Mouse (Mus musculus): Measurements from ENCODE around the gene Glis3. TPM values are rescaled to one million over a fixed set of nuclear protein-coding genes. Genes with fewer than 3 reads are reported as not detected.

Gene Glis3
- polyA plus RNA-seq, 1 experiment from 2014 or later = 1.2 TPM

DNA sequence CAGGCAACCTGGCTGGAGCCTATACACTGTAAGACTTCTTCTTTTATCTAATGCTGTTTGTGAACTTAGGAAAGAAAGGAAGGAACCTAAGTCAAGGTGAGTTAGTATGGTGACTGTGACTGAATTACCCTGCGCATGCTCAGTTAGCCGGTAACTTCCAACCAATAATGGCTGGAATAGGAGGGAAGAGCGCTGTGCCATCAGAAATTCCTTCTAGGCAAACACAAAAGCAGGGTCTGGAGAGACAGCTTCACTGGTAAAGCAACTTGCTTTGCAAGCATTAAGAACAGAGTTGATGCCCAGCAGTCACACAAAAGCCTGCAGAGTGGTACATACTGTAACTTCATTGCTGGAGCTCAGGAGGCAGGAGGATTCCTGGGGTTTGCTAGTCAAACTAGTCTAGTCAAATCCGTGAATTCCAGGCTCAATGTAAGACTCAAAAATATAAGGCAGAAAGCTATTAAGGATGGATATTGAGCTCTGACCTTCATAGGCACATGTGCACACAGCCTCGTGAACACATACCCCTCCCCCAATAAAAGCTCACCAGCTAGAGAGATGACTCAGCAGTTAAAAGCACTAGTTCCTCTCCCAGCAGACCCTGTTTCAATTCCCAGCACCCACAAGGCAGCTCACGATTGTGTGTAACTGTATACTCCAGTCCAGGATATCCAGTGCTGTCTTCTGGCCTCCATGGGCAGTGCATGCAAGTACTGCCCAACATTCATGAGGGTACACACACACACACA is 124.5 kb downstream of the Glis3 start:
- no peak for ATAC-seq (replicated peaks)
- H3K9me3 ChIP-seq = no peaks in the 10 kb centered on the region
- no peak overlapping the region for H3K9ac ChIP-seq (replicated peaks)
- H3K36me3 ChIP-seq = no peaks in the 10 kb centered on the region
- no peak overlapping the region for H3K4me2 ChIP-seq (replicated peaks)
- H3K4me1 ChIP-seq = no peaks in the 10 kb centered on the region
- 84% methylated on average over 6 of the region's 6 CpGs for WGBS
- no peaks in the 10 kb centered on the region for H3K27me3 ChIP-seq
- no peak overlapping the region for H3K4me3 ChIP-seq
- H3K27ac ChIP-seq (replicated peaks) = no peak overlapping the region

DNA sequence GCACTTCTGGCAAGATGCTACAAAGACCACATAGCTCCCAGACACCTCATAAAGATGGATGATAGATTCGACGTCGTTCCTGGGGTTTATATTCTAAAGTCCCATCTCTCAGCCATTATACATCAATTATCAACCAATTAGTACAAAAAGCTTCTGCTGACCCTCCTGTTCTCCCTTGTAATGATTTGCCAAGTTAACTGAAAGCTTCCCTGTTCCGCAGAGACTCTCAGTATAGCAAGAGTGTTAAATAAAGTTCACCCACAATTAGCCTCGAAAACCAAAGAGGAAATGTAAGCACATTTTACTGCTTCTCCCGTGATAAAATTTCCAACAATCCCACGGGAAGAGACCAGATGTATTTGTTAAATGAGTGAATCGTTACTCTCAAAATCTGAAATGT is 129.3 kb downstream of the Glis3 start:
- no peak overlapping the region for H3K4me2 ChIP-seq (replicated peaks)
- H3K27me3 ChIP-seq = no peaks in the 10 kb centered on the region
- no peaks in the 10 kb centered on the region for H3K9me3 ChIP-seq
- H3K27ac ChIP-seq (replicated peaks) = no peak overlapping the region
- no peaks in the 10 kb centered on the region for H3K4me1 ChIP-seq
- ATAC-seq (replicated peaks) = no peak
- H3K36me3 ChIP-seq = no peaks in the 10 kb centered on the region
- H3K9ac ChIP-seq (replicated peaks) = no peak overlapping the region
- H3K4me3 ChIP-seq = no peak overlapping the region
- WGBS = 75% methylated on average over 8 of the region's 8 CpGs

DNA sequence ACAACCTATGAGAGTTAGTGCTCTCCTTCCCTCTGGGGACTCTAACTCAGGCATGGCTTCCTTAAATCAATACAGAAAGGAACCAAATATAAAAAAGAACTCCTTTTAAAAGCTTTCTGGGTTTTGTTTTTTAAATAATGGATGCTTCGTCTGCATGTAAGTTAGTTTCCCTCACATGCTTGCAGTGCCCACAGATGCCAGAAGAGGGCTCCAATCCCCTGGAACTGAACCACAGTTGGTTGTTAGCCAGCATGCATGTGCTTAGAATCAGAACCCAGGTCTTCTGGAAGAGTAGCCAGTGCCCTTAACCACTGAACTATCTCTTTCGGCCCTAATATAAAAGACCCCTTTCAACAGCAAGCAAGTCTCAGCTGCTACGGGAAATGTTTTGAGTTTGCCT is 132.9 kb downstream of the Glis3 start:
- 93% methylated on average over 3 of the region's 3 CpGs for WGBS

DNA sequence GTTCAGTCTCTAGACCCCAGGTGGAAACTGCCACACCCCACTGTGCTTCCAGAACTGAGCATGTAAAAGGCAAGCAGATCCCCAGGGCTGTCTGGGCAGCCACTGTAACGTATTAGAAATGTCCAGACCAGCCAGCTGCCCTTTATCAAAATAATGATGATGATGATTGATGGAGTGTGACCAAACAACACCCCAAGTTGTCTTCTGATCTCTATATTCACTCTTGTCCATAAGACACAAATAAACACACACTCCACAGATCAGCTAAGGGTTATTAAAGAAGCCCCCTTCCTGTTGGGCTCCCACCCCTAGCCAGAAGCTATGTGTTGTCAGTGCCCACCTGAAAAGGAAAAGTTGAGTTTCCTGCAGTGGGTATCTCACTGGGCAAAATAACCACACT is 134.4 kb downstream of the Glis3 start:
- no peak overlapping the region for H3K27ac ChIP-seq (replicated peaks)
- H3K4me1 ChIP-seq = no peaks in the 10 kb centered on the region
- no peak overlapping the region for H3K4me3 ChIP-seq
- ATAC-seq (replicated peaks) = no peak
- H3K4me2 ChIP-seq (replicated peaks) = no peak overlapping the region
- H3K9me3 ChIP-seq = no peaks in the 10 kb centered on the region
- 75% methylated on average over 1 of the region's 1 CpGs for WGBS
- no peaks in the 10 kb centered on the region for H3K27me3 ChIP-seq
- H3K9ac ChIP-seq (replicated peaks) = no peak overlapping the region
- no peaks in the 10 kb centered on the region for H3K36me3 ChIP-seq

More for the DNA sequence above, 132.9 kb downstream of the Glis3 start:
- Histone ChIP-seq H3K4me3 (no peak overlapping the region), H3K27me3 (no peaks in the 10 kb centered on the region), H3K9me3 (no peaks in the 10 kb centered on the region), H3K9ac (replicated peaks) (no peak overlapping the region), H3K4me1 (no peaks in the 10 kb centered on the region), H3K36me3 (no peaks in the 10 kb centered on the region), H3K4me2 (replicated peaks) (no peak overlapping the region), H3K27ac (replicated peaks) (no peak overlapping the region)
- ATAC-seq (replicated peaks) = no peak

DNA sequence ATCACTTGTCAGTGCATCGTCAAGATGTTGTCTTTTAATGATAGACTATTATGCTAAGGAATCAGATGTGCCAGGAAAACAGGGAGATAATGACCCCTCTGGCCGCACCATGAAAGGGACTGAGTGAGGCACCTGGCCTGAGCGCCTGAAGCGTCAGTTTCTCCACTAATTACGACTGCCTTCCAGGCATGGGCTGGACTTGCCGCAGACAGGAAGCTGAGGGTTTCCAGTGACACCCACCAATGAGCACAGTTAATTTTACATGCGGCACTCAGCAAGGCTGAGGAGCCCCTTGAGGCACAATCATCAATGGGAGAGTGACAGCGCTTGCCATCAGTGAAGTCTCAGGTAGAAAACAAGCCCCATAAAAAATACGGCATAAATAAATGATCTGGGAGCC is 141.1 kb downstream of the Glis3 start:
- 46% methylated on average over 9 of the region's 9 CpGs for WGBS
- no peaks in the 10 kb centered on the region for H3K9me3 ChIP-seq
- no peaks in the 10 kb centered on the region for H3K36me3 ChIP-seq
- ATAC-seq (replicated peaks) = no peak
- no peak overlapping the region for H3K9ac ChIP-seq (replicated peaks)
- H3K27ac ChIP-seq (replicated peaks) = no peak overlapping the region
- no peak overlapping the region for H3K4me2 ChIP-seq (replicated peaks)
- H3K27me3 ChIP-seq = no peaks in the 10 kb centered on the region
- H3K4me3 ChIP-seq = no peak overlapping the region
- no peaks in the 10 kb centered on the region for H3K4me1 ChIP-seq

DNA sequence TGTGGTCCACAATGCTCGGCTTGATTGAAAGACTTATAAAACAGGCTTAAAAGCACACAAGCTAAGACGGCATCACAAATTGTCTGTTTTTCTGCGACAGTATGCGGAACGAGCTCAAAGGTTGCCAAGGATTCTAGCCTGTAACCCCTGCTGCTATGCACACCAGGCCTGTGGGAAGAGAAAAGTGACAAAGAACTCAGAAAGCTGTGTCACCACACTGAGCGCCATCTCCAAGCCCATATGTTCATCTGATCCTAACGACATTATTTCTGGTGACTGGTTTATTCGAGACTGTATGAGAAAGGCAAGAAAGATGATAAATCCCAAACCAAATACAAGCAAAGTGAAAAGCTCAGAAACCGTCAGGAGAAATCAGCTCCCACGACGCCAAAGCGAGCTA is 144.9 kb downstream of the Glis3 start:
- H3K4me1 ChIP-seq = no peaks in the 10 kb centered on the region
- H3K9me3 ChIP-seq = no peaks in the 10 kb centered on the region
- H3K9ac ChIP-seq (replicated peaks) = no peak overlapping the region
- no peaks in the 10 kb centered on the region for H3K27me3 ChIP-seq
- no peak overlapping the region for H3K27ac ChIP-seq (replicated peaks)
- H3K4me2 ChIP-seq (replicated peaks) = no peak overlapping the region
- H3K36me3 ChIP-seq = no peaks in the 10 kb centered on the region
- no peak for ATAC-seq (replicated peaks)
- WGBS = 62% methylated on average over 12 of the region's 12 CpGs
- no peak overlapping the region for H3K4me3 ChIP-seq

DNA sequence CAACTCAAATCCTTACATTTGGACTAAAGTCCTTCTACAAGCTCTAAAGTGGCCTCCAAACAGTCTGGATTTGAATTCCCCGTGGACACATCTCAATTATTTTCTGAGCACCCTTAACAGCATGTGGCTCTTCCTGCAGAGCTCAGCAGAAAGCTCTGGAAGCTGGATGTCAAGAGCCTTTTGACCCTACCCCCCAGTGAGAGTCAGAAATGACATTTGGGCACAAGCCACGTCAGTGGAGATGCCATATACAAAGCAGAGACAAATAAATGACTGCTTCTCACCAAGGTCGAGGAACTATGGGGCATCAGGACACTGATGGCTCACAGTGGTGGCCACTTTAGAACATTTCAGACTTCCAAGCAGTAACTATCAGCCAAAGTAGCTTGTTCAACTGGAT is 146.3 kb downstream of the Glis3 start:
- no peaks in the 10 kb centered on the region for H3K27me3 ChIP-seq
- H3K4me1 ChIP-seq = no peaks in the 10 kb centered on the region
- H3K27ac ChIP-seq (replicated peaks) = no peak overlapping the region
- no peaks in the 10 kb centered on the region for H3K36me3 ChIP-seq
- ATAC-seq (replicated peaks) = no peak
- H3K4me3 ChIP-seq = no peak overlapping the region
- H3K9ac ChIP-seq (replicated peaks) = no peak overlapping the region
- no peak overlapping the region for H3K4me2 ChIP-seq (replicated peaks)
- H3K9me3 ChIP-seq = no peaks in the 10 kb centered on the region
- 80% methylated on average over 3 of the region's 3 CpGs for WGBS

DNA sequence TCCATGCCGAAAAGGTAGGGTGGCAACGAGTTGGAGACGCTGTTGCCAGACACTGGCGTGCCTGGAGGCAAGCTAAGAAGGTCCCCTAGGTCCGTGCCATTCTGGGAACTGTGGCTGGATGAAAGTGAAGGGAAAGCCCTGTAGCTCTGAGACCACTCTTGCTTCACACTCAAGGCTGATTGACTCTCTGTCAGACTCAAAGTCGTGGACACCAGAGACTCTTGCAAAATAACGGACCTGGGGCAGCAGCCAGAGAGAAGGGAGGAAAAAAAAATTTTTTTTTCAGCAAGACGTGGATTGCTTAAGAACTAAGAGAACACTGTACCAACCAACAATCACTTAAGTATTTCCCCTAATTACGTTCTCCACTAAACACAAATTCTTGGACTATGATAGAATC is 148.1 kb downstream of the Glis3 start:
- H3K27ac ChIP-seq (replicated peaks) = no peak overlapping the region
- H3K9me3 ChIP-seq = no peaks in the 10 kb centered on the region
- no peaks in the 10 kb centered on the region for H3K4me1 ChIP-seq
- ATAC-seq (replicated peaks) = no peak
- no peak overlapping the region for H3K9ac ChIP-seq (replicated peaks)
- no peaks in the 10 kb centered on the region for H3K36me3 ChIP-seq
- H3K4me2 ChIP-seq (replicated peaks) = no peak overlapping the region
- H3K27me3 ChIP-seq = no peaks in the 10 kb centered on the region
- 87% methylated on average over 9 of the region's 9 CpGs for WGBS
- no peak overlapping the region for H3K4me3 ChIP-seq

DNA sequence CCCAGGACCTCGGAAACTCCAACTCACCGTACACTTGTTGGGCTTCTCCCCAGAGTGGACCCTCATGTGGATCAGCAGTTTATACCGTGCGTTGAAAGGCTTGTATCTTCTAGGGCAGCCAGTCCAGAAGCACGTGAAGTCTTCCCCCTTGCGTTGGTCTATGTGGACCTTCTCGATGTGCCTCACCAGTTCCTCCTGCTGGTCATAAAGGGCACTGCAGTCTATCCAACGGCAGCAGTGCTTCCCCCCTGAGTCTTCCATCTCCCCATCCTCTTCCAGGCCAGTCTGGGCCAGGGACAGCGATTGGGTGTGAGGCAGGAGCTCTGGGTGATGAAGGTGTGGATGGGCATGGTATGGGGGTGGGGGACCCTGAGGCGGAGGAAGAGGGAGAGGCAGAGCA is 149.0 kb downstream of the Glis3 start:
- Histone ChIP-seq H3K9me3 (no peaks in the 10 kb centered on the region), H3K4me3 (no peak overlapping the region), H3K4me2 (replicated peaks) (no peak overlapping the region)

DNA sequence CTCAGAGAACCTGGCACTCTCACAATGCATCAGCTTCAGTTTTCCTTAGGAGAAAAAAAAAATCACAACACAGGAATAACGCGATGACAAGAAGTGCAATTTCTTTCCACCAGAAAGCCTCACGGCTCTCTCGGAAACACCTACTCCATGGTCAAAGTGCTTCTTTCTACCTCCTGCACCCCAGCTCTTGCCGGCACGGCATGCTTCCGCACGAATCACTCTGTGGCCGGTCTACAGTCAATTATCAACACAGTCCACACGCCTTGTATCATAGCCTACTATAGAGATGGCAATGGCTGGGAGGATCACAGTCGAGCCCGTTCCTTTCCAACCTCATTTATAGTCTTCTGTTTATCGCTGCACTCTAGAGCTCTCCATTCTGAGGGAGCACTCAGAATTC is 150.9 kb downstream of the Glis3 start:
- Histone ChIP-seq H3K4me2 (replicated peaks) (no peak overlapping the region), H3K27me3 (no peaks in the 10 kb centered on the region), H3K4me3 (no peak overlapping the region), H3K4me1 (no peaks in the 10 kb centered on the region), H3K36me3 (no peaks in the 10 kb centered on the region), H3K27ac (replicated peaks) (no peak overlapping the region), H3K9ac (replicated peaks) (no peak overlapping the region), H3K9me3 (no peaks in the 10 kb centered on the region)
- no peak for ATAC-seq (replicated peaks)
- 67% methylated on average over 13 of the region's 13 CpGs for WGBS

More for the DNA sequence above, 149.0 kb downstream of the Glis3 start:
- no peak overlapping the region for H3K9ac ChIP-seq (replicated peaks)
- no peaks in the 10 kb centered on the region for H3K4me1 ChIP-seq
- no peak overlapping the region for H3K27ac ChIP-seq (replicated peaks)
- H3K36me3 ChIP-seq = no peaks in the 10 kb centered on the region
- no peak for ATAC-seq (replicated peaks)
- WGBS = 67% methylated on average over 10 of the region's 10 CpGs
- H3K27me3 ChIP-seq = no peaks in the 10 kb centered on the region

DNA sequence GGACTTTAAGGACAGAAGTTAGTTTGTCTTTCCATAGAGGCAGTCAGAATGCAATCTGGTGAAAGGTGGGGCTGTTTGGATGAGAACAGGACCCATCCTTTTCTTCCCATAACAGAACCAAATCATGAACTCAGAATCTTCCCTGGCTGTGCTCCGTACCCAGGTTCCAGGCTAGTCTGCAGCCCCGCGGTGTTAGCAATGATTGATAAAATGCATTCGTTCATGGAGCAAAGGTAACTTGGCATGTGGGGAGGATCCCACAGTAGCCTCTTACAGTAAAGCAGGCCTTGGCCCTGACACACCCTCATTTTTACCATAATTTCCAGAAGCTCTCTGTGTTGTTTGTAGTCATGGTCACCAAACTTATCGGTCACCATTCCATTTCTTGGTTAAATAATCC is 152.4 kb downstream of the Glis3 start:
- Histone ChIP-seq H3K4me1 (no peaks in the 10 kb centered on the region), H3K4me3 (no peak overlapping the region), H3K27me3 (no peaks in the 10 kb centered on the region), H3K36me3 (no peaks in the 10 kb centered on the region), H3K9me3 (no peaks in the 10 kb centered on the region), H3K27ac (replicated peaks) (no peak overlapping the region), H3K4me2 (replicated peaks) (no peak overlapping the region), H3K9ac (replicated peaks) (no peak overlapping the region)
- ATAC-seq (replicated peaks) = no peak
- WGBS = 98% methylated on average over 5 of the region's 5 CpGs

DNA sequence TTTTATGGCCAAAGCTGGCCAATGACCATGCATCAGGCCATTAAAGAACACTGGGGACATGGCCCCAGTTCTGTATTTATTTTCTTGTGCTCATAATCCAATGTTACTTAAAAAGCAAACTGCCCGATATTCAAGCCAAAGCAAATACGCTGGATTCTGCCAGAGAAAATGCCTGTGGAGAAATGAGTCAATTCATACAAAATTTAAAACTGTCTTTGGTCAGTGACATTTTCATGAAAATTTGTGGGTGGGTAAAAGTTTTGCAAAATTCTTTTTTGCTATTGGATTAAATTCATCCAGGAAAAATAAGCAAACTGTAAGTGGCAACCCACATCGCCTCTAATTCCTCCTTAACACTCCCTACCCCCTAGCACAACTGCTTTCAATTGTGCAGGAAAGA is 154.5 kb downstream of the Glis3 start:
- H3K4me3 ChIP-seq = no peak overlapping the region
- no peaks in the 10 kb centered on the region for H3K4me1 ChIP-seq
- no peak overlapping the region for H3K4me2 ChIP-seq (replicated peaks)
- H3K9me3 ChIP-seq = no peaks in the 10 kb centered on the region
- 96% methylated on average over 3 of the region's 3 CpGs for WGBS
- H3K9ac ChIP-seq (replicated peaks) = no peak overlapping the region
- no peaks in the 10 kb centered on the region for H3K36me3 ChIP-seq
- no peak overlapping the region for H3K27ac ChIP-seq (replicated peaks)
- ATAC-seq (replicated peaks) = no peak
- H3K27me3 ChIP-seq = no peaks in the 10 kb centered on the region

DNA sequence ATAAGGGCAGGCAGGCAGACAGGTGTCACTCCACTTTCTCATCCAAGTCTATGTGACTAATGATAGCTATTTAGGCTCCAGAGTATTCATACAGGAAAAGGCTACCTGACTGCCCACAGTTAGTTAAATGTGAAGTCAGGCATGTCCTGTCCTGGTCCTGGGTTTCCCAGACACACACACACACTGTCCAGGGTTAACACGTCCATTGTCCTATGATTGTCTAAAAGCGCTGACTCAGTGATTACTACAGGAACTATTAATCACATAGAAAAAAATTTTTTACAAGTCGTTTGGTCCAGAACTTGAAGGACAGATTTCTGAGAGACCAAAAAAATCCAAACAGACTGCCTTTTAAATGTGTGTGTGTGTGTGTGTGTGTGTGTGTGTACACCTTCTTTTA is 157.6 kb downstream of the Glis3 start:
- Histone ChIP-seq H3K4me3 (no peak overlapping the region), H3K4me2 (replicated peaks) (no peak overlapping the region), H3K36me3 (no peaks in the 10 kb centered on the region), H3K4me1 (no peaks in the 10 kb centered on the region), H3K27ac (replicated peaks) (no peak overlapping the region), H3K27me3 (no peaks in the 10 kb centered on the region), H3K9ac (replicated peaks) (no peak overlapping the region), H3K9me3 (no peaks in the 10 kb centered on the region)
- 77% methylated on average over 3 of the region's 3 CpGs for WGBS
- no peak for ATAC-seq (replicated peaks)

Measured in forebrain, embryonic 15.5 days (tissue).